Mouse (Mus musculus): ENCODE results near the gene Susd4. TPM values are rescaled to one million over a fixed set of nuclear protein-coding genes. Genes with fewer than 3 reads are reported as not detected.

The Susd4 gene
- total and polyA plus RNA-seq, 3 experiments = not detected

DNA sequence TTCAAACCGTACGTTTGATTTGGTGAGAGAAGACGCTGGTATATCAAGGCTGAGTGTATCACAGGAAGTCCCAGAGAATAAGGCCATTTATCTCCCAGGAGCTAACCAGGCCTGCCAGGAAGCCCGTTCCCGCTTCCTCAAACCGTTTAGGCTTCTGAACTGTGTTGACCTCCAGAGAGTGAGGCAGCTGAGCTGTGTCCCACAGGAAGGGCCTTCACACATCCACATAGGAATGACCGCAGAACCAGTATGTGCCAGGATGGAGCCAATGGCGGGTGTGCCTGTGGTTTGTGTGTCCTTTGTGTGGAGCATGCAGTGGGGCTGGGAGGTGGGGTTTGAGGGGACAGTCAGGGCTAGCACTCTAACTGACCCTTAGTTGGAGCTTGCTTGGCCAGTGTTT is 117.6 kb downstream of the Susd4 start:
- Histone ChIP-seq H3K4me3 (replicated peaks in 1 of 3; ENCODE audit: low read depth in 2 of 3, low read length in 2 of 3, poor library complexity in 1 of 3) (no peak overlapping the region), H3K9ac (ENCODE audit: insufficient read depth, low read depth) (no peak overlapping the region), H3K27ac (ENCODE audit: insufficient read depth, low read depth) (no peak overlapping the region), H3K9me3 (replicated peaks; ENCODE audit: low read length) (peaks cover 9% of the 10 kb centered on the region), H3K79me2 (replicated peaks; ENCODE audit: control insufficient read depth, extremely low read depth, insufficient read depth, poor library complexity, severe bottlenecking) (no peaks in the 10 kb centered on the region), H3K27me3 (replicated peaks) (no peaks in the 10 kb centered on the region), H3K4me1 (ENCODE audit: control insufficient read depth in 1 of 2, insufficient read depth in 2 of 2) (no peaks in the 10 kb centered on the region), H3K4me2 (ENCODE audit: insufficient read depth, low read depth, poor library complexity, severe bottlenecking) (no peak overlapping the region), H3K36me3 (replicated peaks in 1 of 2; ENCODE audit: control insufficient read depth in 1 of 2, insufficient read depth in 1 of 2, low read length in 1 of 2) (no peaks in the 10 kb centered on the region)
- in situ Hi-C loops (cut with MboI; ENCODE audit: low pct_ligation_motif_present, low pct_unique_long_range_greater_than_20kb, low sequenced_read_pairs) = no loop called here
- no peak for DNase-seq (ENCODE audit: extremely low read depth)
- no peak for TF ChIP-seq MEF2A (IDR thresholded peaks at IDR 0.05; ENCODE audit: borderline replicate concordance, low read depth, low read length)
- dilution Hi-C loops (cut with MboI; ENCODE audit: extremely low pct_ligation_motif_present, extremely low pct_unique_long_range_greater_than_20kb, low sequenced_read_pairs) = no loop called here

DNA sequence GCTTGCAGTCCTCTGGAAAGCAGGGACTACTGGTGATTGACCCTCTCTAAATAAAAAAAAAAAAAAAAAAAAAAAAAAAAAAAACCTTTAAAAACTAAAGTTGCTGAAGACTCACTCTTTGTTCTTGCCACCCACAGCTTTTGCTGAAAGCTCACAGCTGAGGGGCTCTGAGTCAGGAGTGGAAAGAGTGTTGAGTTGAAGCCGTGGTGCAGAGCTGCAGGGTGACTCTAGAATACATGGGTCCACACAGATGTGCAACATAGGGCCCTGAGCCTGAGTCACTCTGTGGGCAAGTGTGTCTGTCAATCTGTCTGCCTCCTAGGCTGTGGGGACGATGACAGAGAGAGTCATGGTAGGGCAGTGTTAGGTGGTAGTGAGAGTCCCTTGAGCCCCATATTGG is 119.0 kb downstream of the Susd4 start:
- DNase-seq (ENCODE audit: extremely low read depth) = no peak
- Histone ChIP-seq H3K4me2 (ENCODE audit: insufficient read depth, low read depth, poor library complexity, severe bottlenecking) (no peak overlapping the region), H3K27me3 (replicated peaks) (no peaks in the 10 kb centered on the region), H3K36me3 (replicated peaks in 1 of 2; ENCODE audit: control insufficient read depth in 1 of 2, insufficient read depth in 1 of 2, low read length in 1 of 2) (no peaks in the 10 kb centered on the region), H3K79me2 (replicated peaks; ENCODE audit: control insufficient read depth, extremely low read depth, insufficient read depth, poor library complexity, severe bottlenecking) (no peaks in the 10 kb centered on the region), H3K4me3 (replicated peaks in 1 of 3; ENCODE audit: low read depth in 2 of 3, low read length in 2 of 3, poor library complexity in 1 of 3) (no peak overlapping the region), H3K4me1 (ENCODE audit: control insufficient read depth in 1 of 2, insufficient read depth in 2 of 2) (no peaks in the 10 kb centered on the region), H3K9ac (ENCODE audit: insufficient read depth, low read depth) (no peak overlapping the region), H3K9me3 (replicated peaks; ENCODE audit: low read length) (peaks cover 14% of the 10 kb centered on the region), H3K27ac (ENCODE audit: insufficient read depth, low read depth) (no peak overlapping the region)
- dilution Hi-C loops (cut with MboI; ENCODE audit: extremely low pct_ligation_motif_present, extremely low pct_unique_long_range_greater_than_20kb, low sequenced_read_pairs) = no loop called here
- TF ChIP-seq RCOR1 (conservative IDR thresholded peaks at IDR 0.05; ENCODE audit: low read depth, low read length) = no peak
- no peak for TF ChIP-seq CTCF (conservative IDR thresholded peaks at IDR 0.05 in 1 of 2, IDR thresholded peaks at IDR 0.05 in 1 of 2; ENCODE audit: low read depth in 2 of 2, low read length in 2 of 2)
- TF ChIP-seq TBP (conservative IDR thresholded peaks at IDR 0.05; ENCODE audit: low read depth, low read length) = no peak
- TF ChIP-seq ZNF384 (IDR thresholded peaks at IDR 0.05; ENCODE audit: low read depth, low read length) = no peak
- in situ Hi-C loops (cut with MboI; ENCODE audit: low pct_ligation_motif_present, low pct_unique_long_range_greater_than_20kb, low sequenced_read_pairs) = no loop called here

DNA sequence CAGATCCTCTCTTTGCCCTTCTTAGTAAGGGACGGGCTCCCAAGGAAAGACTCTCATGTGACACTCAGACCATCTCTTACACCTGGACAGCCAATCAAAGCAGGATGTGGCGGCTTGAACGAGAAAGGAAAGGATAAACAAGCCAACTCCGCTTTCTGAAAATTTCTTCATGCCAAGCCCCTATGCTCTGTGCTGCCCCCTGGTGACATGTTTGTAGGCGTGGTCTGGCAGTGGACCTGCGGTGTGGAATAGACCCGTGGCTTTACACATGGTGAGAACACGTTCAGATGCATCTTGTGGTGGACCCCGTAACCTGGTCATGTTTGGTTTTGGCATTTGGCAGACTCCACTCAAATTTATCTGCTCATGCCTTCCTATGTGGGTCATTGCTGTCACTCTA is 132.0 kb downstream of the Susd4 start:
- Histone ChIP-seq H3K27ac (ENCODE audit: insufficient read depth, low read depth) (no peak overlapping the region), H3K4me1 (ENCODE audit: control insufficient read depth in 1 of 2, insufficient read depth in 2 of 2) (no peaks in the 10 kb centered on the region), H3K79me2 (replicated peaks; ENCODE audit: control insufficient read depth, extremely low read depth, insufficient read depth, poor library complexity, severe bottlenecking) (no peaks in the 10 kb centered on the region), H3K4me3 (replicated peaks in 1 of 3; ENCODE audit: low read depth in 2 of 3, low read length in 2 of 3, poor library complexity in 1 of 3) (no peak overlapping the region), H3K4me2 (ENCODE audit: insufficient read depth, low read depth, poor library complexity, severe bottlenecking) (0 out of 2 replicates have a peak overlapping the region, but pooled peaks have one; percentile 6), H3K36me3 (replicated peaks in 1 of 2; ENCODE audit: control insufficient read depth in 1 of 2, insufficient read depth in 1 of 2, low read length in 1 of 2) (no peaks in the 10 kb centered on the region), H3K9me3 (replicated peaks; ENCODE audit: low read length) (peaks cover 7% of the 10 kb centered on the region), H3K27me3 (replicated peaks) (no peaks in the 10 kb centered on the region), H3K9ac (ENCODE audit: insufficient read depth, low read depth) (no peak overlapping the region)
- dilution Hi-C loops (cut with MboI; ENCODE audit: extremely low pct_ligation_motif_present, extremely low pct_unique_long_range_greater_than_20kb, low sequenced_read_pairs) (no loop called here), in situ Hi-C loops (cut with MboI; ENCODE audit: low pct_ligation_motif_present, low pct_unique_long_range_greater_than_20kb, low sequenced_read_pairs) (no loop called here)
- TF ChIP-seq RAD21 (IDR thresholded peaks at IDR 0.05; ENCODE audit: low read depth, low read length) = peak; percentile 43
- TF ChIP-seq JUND (conservative IDR thresholded peaks at IDR 0.05; ENCODE audit: low read depth, low read length) = no peak
- peak; percentile 44 to 73 for TF ChIP-seq CTCF (conservative IDR thresholded peaks at IDR 0.05 in 1 of 2, IDR thresholded peaks at IDR 0.05 in 1 of 2; ENCODE audit: low read depth in 2 of 2, low read length in 2 of 2)
- peak; percentile 82 for TF ChIP-seq SMC3 (IDR thresholded peaks at IDR 0.05; ENCODE audit: low read depth, low read length)
- TF ChIP-seq MAX (IDR thresholded peaks at IDR 0.05; ENCODE audit: low read length) = 0 out of 2 replicates have a peak, but pooled peaks have one; percentile 38
- 0 out of 2 replicates have a peak, but pooled peaks have one; percentile 36 for TF ChIP-seq MYC (IDR thresholded peaks at IDR 0.05; ENCODE audit: low read depth, low read length)
- peak; percentile 52 for DNase-seq (ENCODE audit: extremely low read depth)

Data from CH12.LX (cell line).